Mouse (Mus musculus) ES-Bruce4 (cell line): ENCODE measurements around the gene Filip1.

ENCODE experiments used
- CTCF ChIP-seq: IDR thresholded peaks from one replicate; pipeline ENCODE4 v1.8.1; 2011; ENCODE audit warnings: low read depth, low read length
- EP300 ChIP-seq: IDR thresholded peaks from 2 replicates; pipeline ENCODE4 v1.6.1; 2011; ENCODE audit warnings: low read depth, low read length; ENCODE audit not compliant: insufficient read depth

DNA sequence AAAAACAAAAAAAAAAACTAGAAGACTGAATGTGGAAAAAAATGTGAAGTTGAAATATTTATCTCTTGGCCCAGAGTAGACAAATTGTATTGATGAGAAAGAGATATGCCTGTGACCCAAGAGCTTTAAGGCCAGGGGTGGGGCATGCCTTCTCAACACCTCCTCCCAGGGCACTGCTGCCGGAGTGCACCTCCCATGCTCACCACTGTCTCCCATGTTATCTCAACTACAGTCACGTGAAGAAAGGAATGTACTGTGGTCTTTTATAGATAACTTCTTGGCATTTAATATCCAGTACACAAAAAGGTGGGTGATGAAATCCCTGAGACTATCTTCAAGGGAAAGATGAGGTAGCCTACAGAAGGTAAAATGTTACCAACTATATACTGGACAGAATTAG, 64.7 kb downstream of the Filip1 start:
- TF ChIP-seq EP300 (no peak), CTCF (no peak)
